Mouse (Mus musculus) heart, postnatal 0 days (tissue): ENCODE measurements at regions not wholly inside any gene's neighbourhood (a gene's known extent, or its start where the extent isn't known, plus 50 kb on each side); places are given as distances from the start of the nearest gene placed in this dataset.

Source experiments
- CTCF ChIP-seq: IDR thresholded peaks from 2 replicates; pipeline ENCODE4 v1.5.1; 2016; ENCODE audit warnings: antibody characterized with exemption, control low read depth, low read depth
- EP300 ChIP-seq: IDR thresholded peaks from 2 replicates; pipeline ENCODE4 v1.6.1; 2016; ENCODE audit warnings: antibody characterized with exemption, low read depth

GRCm38 (mm10) chr14:31978196-31978595 is 50.6 kb upstream of the Galnt15 start:
- TF ChIP-seq CTCF = no peak
- TF ChIP-seq EP300 = no peak
